Mouse (Mus musculus): Measurements from ENCODE around the gene Chml. TPM values are rescaled to one million over a fixed set of nuclear protein-coding genes. Genes with fewer than 3 reads are reported as not detected.

The Chml gene
- polyA plus RNA-seq, 1 experiment from 2014 or later = 3.5 TPM

GRCm38 (mm10) chr1:175640435-175641150 is 52.1 kb downstream of the Chml start:
- no peak for DNase-seq (ENCODE audit: low spot score)
- WGBS = 88% methylated on average over 6 of the region's 6 CpGs
- no peak overlapping the region for H3K4me3 ChIP-seq
- no peaks in the 10 kb centered on the region for H3K36me3 ChIP-seq
- no peaks in the 10 kb centered on the region for H3K4me1 ChIP-seq
- no peak overlapping the region for H3K27ac ChIP-seq
- H3K9me3 ChIP-seq (replicated peaks) = no peaks in the 10 kb centered on the region
- H3K27me3 ChIP-seq (ENCODE audit: low read depth, poor library complexity, severe bottlenecking) = no peaks in the 10 kb centered on the region

GRCm38 (mm10) chr1:175639072-175639471 is 53.6 kb downstream of the Chml start:
- H3K4me1 ChIP-seq = no peaks in the 10 kb centered on the region
- no peaks in the 10 kb centered on the region for H3K9me3 ChIP-seq (replicated peaks)
- H3K27ac ChIP-seq = no peak overlapping the region
- WGBS = 90% methylated on average over 7 of the region's 7 CpGs
- DNase-seq (ENCODE audit: low spot score) = no peak
- no peak overlapping the region for H3K4me3 ChIP-seq
- no peaks in the 10 kb centered on the region for H3K27me3 ChIP-seq (ENCODE audit: low read depth, poor library complexity, severe bottlenecking)
- H3K36me3 ChIP-seq = no peaks in the 10 kb centered on the region

- H3K27me3 ChIP-seq (ENCODE audit: low read depth, poor library complexity, severe bottlenecking) = no peaks in the 10 kb centered on the region
- no peak for DNase-seq (ENCODE audit: low spot score)
- no peaks in the 10 kb centered on the region for H3K4me1 ChIP-seq
- H3K36me3 ChIP-seq = no peaks in the 10 kb centered on the region
- H3K9me3 ChIP-seq (replicated peaks) = no peaks in the 10 kb centered on the region
- H3K27ac ChIP-seq = no peak overlapping the region
- 85% methylated on average over 7 of the region's 7 CpGs for WGBS
- no peak overlapping the region for H3K4me3 ChIP-seq
Observed at GRCm38 (mm10) chr1:175637677-175638076, 55.0 kb downstream of the Chml start.

GRCm38 (mm10) chr1:175632470-175632869 is 60.2 kb downstream of the Chml start:
- H3K27me3 ChIP-seq (ENCODE audit: low read depth, poor library complexity, severe bottlenecking) = no peaks in the 10 kb centered on the region
- no peak overlapping the region for H3K27ac ChIP-seq
- H3K9me3 ChIP-seq (replicated peaks) = no peaks in the 10 kb centered on the region
- 96% methylated on average over 14 of the region's 14 CpGs for WGBS
- H3K36me3 ChIP-seq = no peaks in the 10 kb centered on the region
- no peak for DNase-seq (ENCODE audit: low spot score)
- H3K4me1 ChIP-seq = no peaks in the 10 kb centered on the region
- H3K4me3 ChIP-seq = no peak overlapping the region

Other genes with a start within 250 kb of the Chml start
- 0.06 TPM in 1 of 2 replicates, not detected in the other for gene Rgs7, start 200.4 kb downstream of the Chml start, polyA plus RNA-seq (2016; fragmentation: Nextera tagmentation; extraction: Ambion mirVana)
- 0.15 TPM in 1 of 2 replicates, not detected in the other for gene Kmo, start 72.5 kb downstream of the Chml start, polyA plus RNA-seq (2016; fragmentation: Nextera tagmentation; extraction: Ambion mirVana)
- gene Fh1, start 67.3 kb downstream of the Chml start, polyA plus RNA-seq (2016; fragmentation: Nextera tagmentation; extraction: Ambion mirVana) = 117 and 135 TPM in 2 replicates
- 10.3 and 11.5 TPM in 2 replicates for gene Opn3, start 125 bp downstream of the Chml start, polyA plus RNA-seq (2016; fragmentation: Nextera tagmentation; extraction: Ambion mirVana)
- gene Wdr64, start 5.7 kb upstream of the Chml start, polyA plus RNA-seq (2016; fragmentation: Nextera tagmentation; extraction: Ambion mirVana) = not detected in 2 replicates
- gene Exo1, start 187.7 kb upstream of the Chml start, polyA plus RNA-seq (2016; fragmentation: Nextera tagmentation; extraction: Ambion mirVana) = 149 and 160 TPM in 2 replicates
- gene Gm38100, start 227.4 kb upstream of the Chml start, polyA plus RNA-seq (2016; fragmentation: Nextera tagmentation; extraction: Ambion mirVana) = 0.18 TPM in 1 of 2 replicates, not detected in the other

Data from limb, embryonic 10.5 days (tissue).